Mouse (Mus musculus) testis, adult 2 months (tissue): ENCODE results near the gene Ocrl.

Source experiments
- CTCF ChIP-seq: fragments of 200-500 bp; IDR thresholded peaks from 2 replicates; pipeline ENCODE4 v1.5.1; 2012; ENCODE audit warnings: low read depth, mild to moderate bottlenecking, inconsistent platforms, low read length, moderate library complexity; ENCODE audit not compliant: control insufficient read depth, insufficient read depth, insufficient replicate concordance
- POLR2A ChIP-seq: fragments of 200-500 bp; IDR thresholded peaks from 2 replicates; pipeline ENCODE4 v1.6.1; 2012; ENCODE audit warnings: low read depth, mild to moderate bottlenecking, inconsistent platforms, low read length, moderate library complexity; ENCODE audit not compliant: control insufficient read depth

DNA sequence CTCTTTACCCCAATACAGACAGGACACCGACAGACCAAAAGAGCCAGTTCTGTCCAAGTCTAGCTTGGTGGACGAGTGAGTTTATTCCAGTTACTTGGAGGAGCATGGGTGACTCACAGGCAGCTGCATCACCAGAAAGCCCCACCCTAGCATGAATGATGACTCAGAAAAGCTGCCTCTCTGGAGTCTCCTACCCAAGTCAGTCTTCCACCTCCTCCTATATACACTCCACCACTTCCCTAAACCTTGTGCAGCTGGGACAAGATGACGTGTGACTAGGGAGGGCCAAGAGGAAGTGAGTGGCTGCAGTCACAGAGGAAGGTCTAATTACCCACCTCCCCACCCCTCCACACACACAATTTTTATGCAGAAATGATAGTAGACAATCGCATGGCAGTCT, 64.4 kb downstream of the Ocrl start:
- TF ChIP-seq POLR2A, result no peak
- no peak for TF ChIP-seq CTCF
